Comparison of ENCODE assay signal across 14 mouse cellular contexts in genomic region chr19:18648558-18648945, GRCm38 (mm10).
"Had no signal": no experiment of that assay in that cellular context is flagged by ENCODE, and none has a peak within 500 bp of the region (broad histone marks: within the 10 kb centered on the region; RNA-seq: fewer than 3 reads in every experiment).

No protein-coding gene starts in this region.

- ATAC-seq: liver, postnatal 0 days had no signal

- H3K4me1 ChIP-seq: limb, embryonic 12.5 days; lung, embryonic 15.5 days; midbrain, embryonic 12.5 days; stomach, embryonic 15.5 days had no signal

- H3K9me3 ChIP-seq: limb, embryonic 12.5 days; lung, embryonic 15.5 days; megakaryocyte, embryonic 14.5 days; midbrain, embryonic 12.5 days; stomach, embryonic 15.5 days had no signal

- H3K4me2 ChIP-seq: limb, embryonic 12.5 days; lung, embryonic 15.5 days; midbrain, embryonic 12.5 days; stomach, embryonic 15.5 days had no signal

- H3K9ac ChIP-seq: limb, embryonic 12.5 days; liver, postnatal 0 days; lung, embryonic 15.5 days; midbrain, embryonic 12.5 days; stomach, embryonic 15.5 days had no signal

- H3K27me3 ChIP-seq: limb, embryonic 12.5 days; lung, embryonic 15.5 days; megakaryocyte, embryonic 14.5 days; midbrain, embryonic 12.5 days; stomach, embryonic 15.5 days had no signal

- H3K36me3 ChIP-seq: limb, embryonic 12.5 days; lung, embryonic 15.5 days; midbrain, embryonic 12.5 days; stomach, embryonic 15.5 days had no signal

- H3K4me3 ChIP-seq: layer of hippocampus, adult 2 months; limb, embryonic 12.5 days; lung, embryonic 15.5 days; megakaryocyte, embryonic 14.5 days; midbrain, embryonic 12.5 days; stomach, embryonic 15.5 days had no signal

- H3K27ac ChIP-seq: kidney, postnatal 0 days; layer of hippocampus, adult 2 months; limb, embryonic 12.5 days; lung, embryonic 15.5 days; macrophage; midbrain, embryonic 12.5 days; stomach, embryonic 15.5 days had no signal

- DNase-seq: kidney, postnatal 36 days; liver, postnatal 0 days; lung, postnatal 14 days; right cerebral cortex, postnatal 14 days; thymus, adult 2 months; thymus, postnatal 25 days had no signal
